Mouse (Mus musculus): ENCODE results near the gene Ces3b.
"Not testable (repeated sequence)": the region's sequence is repeated elsewhere in the genome, so short reads cannot be mapped to it uniquely, and the experiment has no call there.

Gene Ces3b

DNA sequence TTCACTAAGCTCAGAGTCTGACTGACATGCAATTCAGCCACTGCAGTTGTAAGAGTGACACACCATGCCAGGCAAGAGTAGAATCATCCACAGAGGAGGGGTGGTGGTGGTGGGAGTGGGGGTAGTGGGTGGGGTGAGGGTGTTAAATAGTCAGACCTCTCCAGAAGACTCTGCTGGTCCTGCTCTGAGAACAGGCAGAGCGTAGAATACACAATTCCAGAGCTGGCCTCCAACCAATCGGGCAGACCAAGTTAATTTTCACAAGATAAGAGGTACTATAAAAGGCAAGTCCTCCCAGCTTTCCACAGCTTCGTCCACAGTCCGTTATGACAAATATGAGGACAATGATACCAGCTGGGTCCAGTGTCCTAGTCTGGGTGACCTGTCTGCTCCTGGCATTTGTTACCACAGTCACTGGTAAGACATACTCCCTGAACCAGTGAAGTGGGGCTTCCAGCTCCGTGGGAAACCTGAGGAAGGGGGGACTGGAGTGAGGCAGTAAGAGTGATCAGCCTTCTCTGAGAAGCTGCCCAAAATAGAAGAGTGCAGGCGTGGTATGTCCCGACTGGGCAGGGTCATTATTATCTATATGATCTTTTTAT, at the start of gene Ces3b:
TSS of gene Ces3b (plus strand) at position 305 of the 602 bp plus-strand sequence.
- DNase-seq (ENCODE audit: low read depth, low spot score): no peak

DNA sequence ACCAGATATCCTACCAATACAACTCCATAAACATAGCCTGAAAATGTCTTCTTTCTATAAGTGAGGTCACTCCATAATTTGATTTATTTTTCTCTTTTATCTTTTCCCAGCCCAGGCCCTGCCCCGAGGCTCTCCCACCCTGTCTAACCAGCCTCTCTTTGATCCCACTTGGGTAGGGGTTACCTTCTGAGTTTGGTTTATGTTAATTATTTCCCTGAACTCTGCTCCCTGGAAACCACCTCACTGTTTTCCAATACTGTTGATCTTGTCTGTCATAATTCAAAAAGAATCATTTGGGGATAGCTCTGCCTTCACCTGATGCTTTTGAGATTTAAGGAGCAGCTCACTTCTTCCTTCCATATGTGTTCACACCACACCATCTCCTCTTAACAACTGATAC, 40.0 kb upstream of the Ces3b start:
- no peak for DNase-seq (ENCODE audit: low read depth, low spot score)

DNA sequence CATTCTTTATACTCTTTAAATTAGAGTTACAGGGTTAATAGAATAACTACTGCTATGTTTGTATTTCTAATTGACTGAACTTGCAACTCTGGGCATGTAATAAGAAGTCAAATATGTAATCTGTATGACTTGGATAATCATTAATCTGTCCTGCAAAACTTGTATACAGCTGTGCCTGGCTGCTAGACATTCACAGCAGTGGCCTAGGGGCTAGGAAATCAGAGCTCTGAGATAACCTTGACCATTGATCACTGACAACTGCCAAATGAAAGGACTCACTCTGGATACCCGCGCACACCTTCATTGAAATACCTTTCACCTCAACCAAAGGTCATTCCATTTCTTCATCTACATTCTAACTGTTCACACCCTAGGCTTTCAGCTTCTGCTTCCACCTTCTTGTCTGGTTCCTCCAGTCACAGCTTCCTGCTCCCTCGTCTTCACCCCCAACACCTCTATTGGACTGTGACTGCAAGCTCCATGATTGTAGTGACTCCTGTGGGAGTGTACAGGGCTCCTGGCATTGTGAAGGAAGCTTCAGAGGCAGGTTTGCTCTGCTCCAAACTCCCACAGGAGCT, 37.6 kb upstream of the Ces3b start:
- DNase-seq (ENCODE audit: low read depth, low spot score): no peak

DNA sequence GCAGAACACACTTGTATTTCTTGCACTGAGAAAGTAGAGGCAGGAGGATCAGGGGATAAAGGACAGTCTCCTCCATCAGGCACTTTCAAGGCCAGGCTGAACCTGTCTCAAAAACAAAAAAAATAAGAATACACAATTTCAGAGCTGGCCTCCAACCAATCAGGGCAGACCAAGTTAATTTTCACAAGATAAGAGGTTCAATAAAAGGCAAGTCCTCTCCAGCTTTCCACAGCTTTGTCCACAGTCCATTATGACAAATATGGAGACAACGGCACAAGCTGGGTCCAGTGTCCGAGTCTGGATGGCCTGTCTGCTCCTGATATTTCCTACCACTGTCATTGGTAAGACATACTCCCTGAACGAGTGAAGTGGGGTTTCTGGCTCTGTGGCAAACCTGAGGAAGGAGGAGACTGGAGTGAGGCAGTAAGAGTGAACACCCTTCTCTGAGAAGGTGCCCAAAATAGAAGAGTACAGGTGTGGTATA, 35.1 kb upstream of the Ces3b start, which contains the start of gene Ces3a:
TSS of gene Ces3a (plus strand) at position 231 of the 484 bp plus-strand sequence.
- DNase-seq (ENCODE audit: low read depth, low spot score): no peak

DNA sequence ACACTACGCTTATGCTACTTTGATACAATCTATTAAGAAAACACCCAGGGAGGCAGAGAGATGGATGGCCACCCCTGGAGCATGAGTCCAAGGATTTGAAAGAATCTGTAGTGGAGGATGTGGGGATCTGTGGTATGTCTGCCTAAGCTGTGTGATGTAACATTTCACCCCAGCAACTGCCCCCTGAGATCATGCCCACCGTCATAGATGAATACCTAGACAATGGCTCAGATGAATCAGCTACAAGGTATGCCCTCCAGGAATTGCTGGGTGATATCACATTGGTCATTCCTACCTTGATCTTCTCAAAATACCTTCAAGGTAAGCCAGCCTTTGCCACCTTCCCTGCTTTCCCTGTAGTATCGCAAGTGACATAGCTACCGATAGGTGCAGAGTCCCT, 27.3 kb upstream of the Ces3b start:
- no peak for DNase-seq (ENCODE audit: low read depth, low spot score)

DNA sequence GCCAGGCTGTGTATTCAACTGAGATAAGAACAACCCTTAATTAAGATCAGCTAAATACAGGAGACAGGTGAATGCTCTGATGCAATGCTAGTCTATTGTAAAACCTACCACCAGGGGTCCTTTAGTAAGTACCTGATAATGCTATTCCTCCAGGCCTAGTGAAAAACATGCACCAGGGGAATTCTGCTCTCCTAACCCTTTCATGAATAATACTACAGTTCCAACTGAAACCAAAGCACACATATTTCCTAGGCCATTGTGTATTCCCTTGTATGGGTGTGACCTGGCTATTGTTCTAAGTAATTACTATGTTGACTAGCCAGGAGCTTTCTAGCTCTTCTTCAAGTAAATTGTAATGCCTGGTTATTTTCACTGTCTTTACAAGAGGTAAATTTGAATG, 23.5 kb upstream of the Ces3b start:
- no peak for DNase-seq (ENCODE audit: low read depth, low spot score)

DNA sequence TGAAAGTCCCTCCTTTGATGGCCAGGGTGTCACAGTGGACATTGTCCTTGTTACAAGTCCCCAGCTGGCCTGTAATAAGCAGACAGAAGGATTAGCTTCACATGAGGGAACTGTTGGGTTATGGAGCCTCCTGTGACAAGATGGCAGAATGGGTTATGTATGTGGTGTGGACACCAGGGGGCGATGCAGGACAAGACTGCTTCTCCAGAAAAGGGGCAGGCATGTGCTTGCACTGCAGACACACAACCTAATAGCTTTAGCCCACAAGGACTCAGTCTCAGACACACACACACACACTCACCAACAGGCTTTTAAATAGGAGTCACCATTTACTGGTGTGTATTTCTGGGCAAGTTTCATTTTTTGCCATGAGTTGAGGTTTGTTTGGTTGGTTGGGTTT, 16.8 kb upstream of the Ces3b start:
- DNase-seq (ENCODE audit: low read depth, low spot score): peak; percentile 0

DNA sequence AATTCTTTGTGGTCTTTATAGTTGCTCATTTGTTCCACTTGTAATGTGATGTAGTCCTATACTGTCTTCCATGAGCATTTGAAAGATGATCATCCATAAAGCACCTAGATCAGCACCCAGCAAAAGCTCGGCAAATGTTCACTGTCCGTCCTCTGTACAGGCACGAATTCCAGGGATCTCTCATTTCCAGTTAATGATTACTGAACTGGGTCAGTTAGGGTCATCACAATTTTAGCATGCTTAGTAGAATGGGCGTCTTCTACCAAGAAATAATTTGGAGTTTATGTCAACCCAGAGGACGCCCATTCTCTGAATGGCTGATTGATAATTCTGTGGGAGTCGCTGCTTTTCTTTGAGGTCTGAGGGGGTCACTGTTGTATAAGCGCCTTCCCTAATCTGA, 15.6 kb upstream of the Ces3b start:
- not testable (repeated sequence) for DNase-seq (ENCODE audit: low read depth, low spot score)

DNA sequence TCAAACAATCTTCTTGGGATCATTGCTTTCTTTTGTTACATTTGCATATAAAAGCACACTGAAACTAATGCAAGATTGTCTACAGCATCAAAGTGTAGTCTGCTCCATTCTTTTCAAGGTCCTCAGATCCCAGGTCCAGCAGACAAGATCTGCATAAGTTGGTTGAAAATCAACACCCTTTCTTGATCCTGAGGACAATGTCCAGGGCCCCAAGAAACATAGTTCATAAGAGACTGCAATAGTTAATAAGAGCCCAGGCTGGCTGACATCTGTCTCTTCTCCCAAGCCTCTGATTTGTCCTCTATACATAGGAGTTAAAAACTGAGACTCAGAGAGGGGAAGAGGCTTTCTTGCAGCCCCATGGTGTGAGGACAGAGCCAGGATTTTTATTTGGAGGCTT, 14.6 kb upstream of the Ces3b start:
- no peak for DNase-seq (ENCODE audit: low read depth, low spot score)

DNA sequence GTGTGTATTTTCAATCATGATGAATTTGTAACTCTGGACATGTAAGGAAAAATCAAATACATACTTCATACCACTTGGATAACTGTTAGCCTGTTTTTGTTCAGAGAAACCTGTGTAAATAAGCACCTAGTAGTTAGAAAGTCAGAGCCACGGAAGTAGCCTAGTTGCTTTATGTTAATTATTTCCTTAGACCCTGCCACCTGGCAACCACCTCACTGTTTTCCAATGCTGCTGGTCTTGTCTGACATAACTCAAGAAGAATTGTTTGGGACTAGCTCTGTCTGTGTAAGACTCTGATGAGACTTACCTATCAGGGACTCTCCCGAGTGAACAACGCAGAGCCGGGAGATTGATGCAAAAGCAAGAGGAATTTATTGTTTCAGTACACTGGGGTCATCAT, 7.0 kb upstream of the Ces3b start:
- no peak for DNase-seq (ENCODE audit: low read depth, low spot score)

DNA sequence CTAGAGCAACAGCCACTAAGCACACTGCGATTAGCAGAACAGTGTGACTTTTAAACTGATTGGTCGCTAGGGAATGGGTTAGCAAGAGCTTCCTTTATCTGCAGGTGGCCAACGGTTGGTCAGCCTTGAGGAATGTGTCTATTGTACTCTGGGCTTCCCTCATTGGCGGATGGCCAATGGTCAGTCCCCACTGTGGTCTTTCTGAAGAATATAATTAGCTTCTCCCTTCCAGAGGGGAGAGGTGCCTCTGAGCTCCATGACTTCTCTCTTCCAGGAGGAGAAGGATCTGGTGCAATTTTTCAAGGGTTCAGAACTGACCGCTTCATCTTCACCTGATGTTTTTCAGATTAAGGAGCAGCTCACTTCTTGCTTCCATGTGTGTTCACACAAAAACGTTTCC, 6.5 kb upstream of the Ces3b start:
- DNase-seq (ENCODE audit: low read depth, low spot score): no peak

DNA sequence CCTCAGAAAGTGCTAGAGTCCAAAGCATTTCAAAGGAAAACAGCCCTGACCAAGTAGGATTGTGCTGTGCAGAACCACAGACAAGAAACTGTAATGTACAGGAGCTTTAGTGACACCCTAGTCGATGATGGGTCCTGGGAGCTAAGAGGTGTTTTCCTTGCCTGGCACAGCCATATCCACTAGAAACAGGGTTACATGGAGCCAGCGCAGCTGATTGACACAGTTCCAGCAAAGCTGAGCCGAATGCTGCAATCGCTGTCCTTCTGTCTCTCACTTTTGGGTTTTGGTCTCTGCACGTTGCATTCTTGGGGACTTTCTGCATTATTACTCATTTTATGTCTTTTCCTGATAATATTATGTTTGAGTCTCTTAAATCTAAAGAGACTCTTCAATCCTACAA, 5.0 kb upstream of the Ces3b start:
- DNase-seq (ENCODE audit: low read depth, low spot score): no peak

DNA sequence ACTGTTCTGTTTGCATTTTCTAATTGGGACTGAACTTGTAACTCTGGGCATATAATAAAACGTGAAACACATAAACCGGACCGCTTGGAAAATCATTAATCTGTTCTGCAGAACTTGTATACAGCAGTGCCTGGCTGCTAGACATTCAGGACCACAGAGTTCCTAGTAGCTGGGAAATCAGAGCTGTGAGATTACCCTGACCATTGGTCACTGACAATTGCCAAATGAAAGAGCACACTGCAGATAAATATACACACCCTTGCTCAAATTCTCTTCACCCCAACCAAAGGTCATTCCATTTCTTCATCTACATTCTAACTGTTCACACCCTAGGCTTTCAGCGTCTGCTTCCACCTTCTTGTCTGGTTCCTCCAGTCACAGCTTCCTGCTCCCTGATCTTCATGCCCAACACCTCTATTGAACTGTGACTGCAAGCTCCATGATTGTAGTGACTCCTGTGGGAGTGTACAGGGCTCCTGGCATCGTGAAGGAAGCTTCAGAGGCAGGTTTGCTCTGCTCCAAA, 2.7 kb upstream of the Ces3b start:
- no peak for DNase-seq (ENCODE audit: low read depth, low spot score)

DNA sequence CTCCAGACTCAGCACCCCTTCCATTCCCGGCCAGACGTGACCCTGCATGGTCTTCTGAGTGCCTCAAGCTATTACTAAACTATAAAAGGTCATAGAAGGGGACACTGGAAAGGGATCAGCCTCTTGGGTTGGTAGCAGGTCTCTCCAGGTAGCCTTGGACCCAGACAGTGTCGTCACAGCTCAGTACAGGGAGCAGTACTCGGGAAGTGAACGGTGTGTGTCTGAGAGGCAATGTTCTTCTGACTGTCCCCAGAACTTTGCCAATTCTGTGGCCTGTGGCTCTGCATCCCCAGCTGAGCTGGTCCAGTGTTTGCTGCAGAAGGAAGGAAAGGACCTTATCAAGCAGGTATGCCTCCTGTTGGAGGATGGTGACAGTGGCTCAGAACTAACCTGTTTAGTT, 4.6 kb downstream of the Ces3b start:
- DNase-seq (ENCODE audit: low read depth, low spot score): not testable (repeated sequence)

DNA sequence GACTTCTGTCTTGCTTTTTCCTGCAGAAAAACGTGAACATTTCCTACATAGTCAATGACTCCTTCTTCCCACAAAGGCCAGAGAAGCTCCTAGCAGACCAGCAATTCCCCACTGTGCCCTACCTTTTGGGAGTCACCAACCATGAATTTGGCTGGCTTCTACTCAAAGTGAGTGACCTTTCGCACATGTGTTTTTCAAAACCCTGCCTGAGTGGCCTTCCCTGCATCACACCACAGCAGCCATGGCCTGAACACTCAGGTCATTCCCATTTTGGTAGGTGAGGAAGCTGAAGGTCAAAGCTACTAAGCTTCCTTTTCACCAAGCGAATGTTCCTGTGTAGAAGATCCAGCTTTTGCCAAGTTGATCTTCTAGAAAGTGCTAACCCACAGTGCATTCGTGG, 5.0 kb downstream of the Ces3b start:
- DNase-seq (ENCODE audit: low read depth, low spot score): no peak

DNA sequence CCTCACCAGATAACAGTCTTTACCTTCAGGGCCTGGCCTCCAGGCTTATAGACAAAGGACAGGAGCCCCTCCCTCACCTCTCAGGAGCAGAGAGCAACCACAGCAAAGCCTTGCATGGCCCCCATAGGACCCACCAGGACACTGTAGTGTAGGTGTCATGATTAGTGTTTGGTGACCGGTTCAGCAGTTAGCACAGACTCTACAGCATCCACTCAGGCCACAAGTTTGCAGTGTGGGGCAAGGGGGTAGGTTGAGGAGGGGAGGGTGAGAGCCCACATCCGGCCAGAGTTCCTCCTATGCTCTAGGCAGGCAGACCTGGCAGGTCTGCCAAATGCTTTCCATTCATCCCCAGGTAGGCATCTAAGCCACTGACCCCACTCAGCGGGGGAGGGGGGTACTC, 10.4 kb downstream of the Ces3b start:
- no peak for DNase-seq (ENCODE audit: low read depth, low spot score)

DNA sequence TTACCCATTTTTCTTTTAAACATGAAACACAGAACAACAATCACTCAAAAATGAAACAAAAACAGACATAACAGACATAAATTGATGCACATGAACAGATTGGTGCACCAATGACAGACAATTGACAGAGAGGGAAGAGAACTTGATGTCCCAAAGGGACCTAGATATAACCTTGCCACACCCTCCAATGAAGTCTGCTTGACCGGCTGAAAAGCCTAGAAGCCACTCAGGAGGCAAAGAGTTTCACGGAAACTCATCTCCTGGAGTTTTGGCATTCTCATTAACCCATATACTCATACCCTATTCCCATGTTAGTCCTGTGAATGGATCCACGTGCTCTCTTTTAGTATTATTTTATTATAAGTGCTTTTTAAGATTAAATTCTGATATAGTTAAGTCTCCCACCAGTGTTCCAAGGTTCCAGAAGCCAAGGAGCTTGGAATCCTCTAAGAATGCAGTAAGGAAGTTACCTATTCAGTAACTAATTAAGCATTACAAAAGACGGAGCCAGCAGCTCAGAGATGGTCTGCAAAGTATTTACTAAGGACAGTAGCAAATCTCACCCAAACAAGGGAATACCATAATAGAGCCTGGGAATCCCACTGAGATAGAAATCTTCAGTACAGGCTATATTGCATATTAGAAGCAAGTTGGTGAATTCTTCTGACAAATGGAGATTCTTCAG, 18.7 kb downstream of the Ces3b start:
- not testable (repeated sequence) for DNase-seq (ENCODE audit: low read depth, low spot score)

DNA sequence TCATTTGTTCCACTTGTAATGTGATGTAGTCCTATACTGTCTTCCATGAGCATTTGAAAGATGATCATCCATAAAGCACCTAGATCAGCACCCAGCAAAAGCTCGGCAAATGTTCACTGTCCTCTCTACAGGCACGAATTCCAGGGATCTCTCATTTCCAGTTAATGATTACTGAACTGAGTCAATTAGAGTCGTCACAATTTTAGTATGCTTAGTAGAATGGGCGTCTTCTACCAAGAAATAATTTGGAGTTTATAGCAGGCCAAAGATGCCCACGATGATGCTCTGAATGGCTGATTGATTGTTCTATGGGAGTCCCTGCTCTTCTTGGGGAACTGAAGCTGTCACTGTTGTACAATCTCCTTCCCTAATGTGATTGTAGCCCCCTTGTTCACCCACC, 20.1 kb downstream of the Ces3b start:
- DNase-seq (ENCODE audit: low read depth, low spot score): not testable (repeated sequence)

DNA sequence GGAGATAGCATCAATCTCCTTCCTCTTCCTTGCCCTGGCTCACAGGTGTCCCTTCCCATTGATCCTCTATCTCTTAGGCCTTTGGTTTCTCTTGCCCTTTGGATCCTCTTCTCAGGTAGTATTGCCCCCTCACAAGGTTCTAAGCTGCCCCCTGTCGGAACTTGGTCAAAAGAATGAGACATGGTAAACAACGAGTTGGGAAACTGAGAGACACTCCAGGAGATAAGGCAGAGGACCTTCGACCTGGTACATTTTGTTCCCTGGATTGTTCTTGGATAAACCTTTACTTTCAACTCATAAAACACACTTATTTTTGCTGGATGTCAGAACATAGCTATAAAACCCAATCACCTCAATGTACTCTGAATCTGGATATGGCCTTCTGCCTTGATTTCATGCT, 20.7 kb downstream of the Ces3b start:
- DNase-seq (ENCODE audit: low read depth, low spot score): no peak

DNA sequence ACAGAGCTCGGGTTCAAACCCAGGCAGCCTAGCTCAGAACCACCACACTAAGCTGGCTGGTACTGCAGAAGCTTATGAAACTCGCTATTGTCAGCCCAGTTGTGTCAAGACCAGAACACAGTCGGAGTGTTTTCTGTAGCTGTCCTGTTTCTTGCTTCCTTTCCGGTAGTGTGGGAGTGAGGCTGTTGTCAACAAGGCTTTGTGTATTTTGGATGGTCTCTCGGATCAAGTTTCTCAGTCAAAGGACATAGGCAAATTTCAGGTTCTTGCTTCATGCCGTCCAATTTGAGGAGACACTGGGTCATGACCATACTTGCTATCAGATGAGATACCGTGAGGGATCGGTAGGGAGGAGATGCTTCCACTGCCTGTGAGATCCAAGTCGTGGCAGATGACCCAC, 46.3 kb downstream of the Ces3b start:
- DNase-seq (ENCODE audit: low read depth, low spot score): no peak

DNA sequence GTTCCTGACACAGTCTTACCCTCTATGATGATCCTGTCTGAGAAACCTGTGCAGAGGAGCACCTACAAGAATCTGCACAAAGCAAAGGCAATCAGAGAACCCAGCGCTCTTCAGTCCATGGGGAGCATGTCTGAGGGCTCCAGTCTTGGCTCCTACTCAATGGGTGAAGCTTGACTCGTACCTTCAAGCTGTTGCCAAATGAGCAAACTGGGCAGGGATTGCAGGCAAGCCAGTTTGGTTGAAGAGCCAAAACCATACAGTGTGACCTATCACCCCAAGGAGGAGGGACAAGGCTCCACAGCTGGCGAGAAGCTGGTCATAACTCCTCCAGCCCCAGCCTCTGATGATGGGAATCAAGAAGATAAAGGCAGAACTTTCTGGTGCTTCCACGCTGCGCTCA, 48.0 kb downstream of the Ces3b start, which contains the start of gene Ces4a:
TSS of gene Ces4a (plus strand) at position 292 of the 400 bp plus-strand sequence.
- DNase-seq (ENCODE audit: low read depth, low spot score): no peak

DNA sequence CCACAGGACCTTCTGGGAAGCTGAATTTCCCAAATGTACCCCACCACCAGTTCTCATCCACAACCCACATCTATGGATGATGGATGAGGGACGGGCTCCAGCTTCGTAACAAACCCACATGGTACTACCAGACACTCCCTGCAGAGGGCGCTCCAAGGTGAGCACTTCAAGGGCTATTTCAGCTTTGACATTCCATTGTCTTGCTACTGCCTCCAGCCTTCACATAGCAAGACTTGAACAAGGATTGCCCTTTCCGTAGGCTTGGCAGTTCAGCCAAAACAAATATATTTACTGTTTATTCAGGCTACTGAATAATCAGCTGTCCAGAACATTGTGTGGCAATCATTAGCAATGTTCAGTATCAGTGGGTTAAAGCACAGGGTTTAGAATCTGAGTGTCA, 54.9 kb downstream of the Ces3b start:
- DNase-seq (ENCODE audit: low read depth, low spot score): no peak

DNA sequence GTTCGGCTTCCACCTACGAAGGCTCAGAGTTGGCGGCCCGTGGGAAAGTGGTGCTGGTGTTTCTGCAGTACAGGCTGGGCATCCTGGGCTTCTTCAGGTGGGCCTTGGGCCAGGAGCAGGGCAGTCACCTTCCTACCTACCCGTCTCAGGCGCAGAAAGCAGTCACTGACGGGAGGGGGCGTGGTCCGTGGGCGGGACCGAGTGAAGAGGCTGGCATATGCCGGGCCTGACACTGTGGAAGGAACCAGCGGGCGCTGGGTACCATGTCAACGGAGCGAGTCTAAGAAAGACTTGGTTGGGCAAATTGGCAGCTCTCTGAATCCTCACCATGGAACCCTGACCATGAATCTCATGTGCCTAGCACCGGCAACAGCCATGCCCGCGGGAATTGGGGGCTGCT, 58.8 kb downstream of the Ces3b start:
- no peak for DNase-seq (ENCODE audit: low read depth, low spot score)

Measured in telencephalon, adult 2 months (tissue).